ENCODE assay signal across 25 mouse cellular contexts in genomic region chrX:87891916-87892315, GRCm38 (mm10).
"Had no signal": no experiment of that assay in that cellular context is flagged by ENCODE, and none has a peak within 500 bp of the region (broad histone marks: within the 10 kb centered on the region; RNA-seq: fewer than 3 reads in every experiment).

No protein-coding gene starts in this region.

- DNase-seq: cerebellum, adult 9-10 months; cerebellum, adult 9-11 months; cerebellum, postnatal 10 days; cerebellum, postnatal 14 days; cerebellum, postnatal 25 days; cerebellum, postnatal 36 days; embryo, embryonic 11 days; forebrain, postnatal 0 days; gastrocnemius, adult 2 months; gastrocnemius, postnatal 10 days; gastrocnemius, postnatal 14 days; gastrocnemius, postnatal 25 days; gastrocnemius, postnatal 36 days; heart, adult 11 months; heart, adult 18-20 months; heart, adult 2 months had no signal

- H3K27ac ChIP-seq: embryonic facial prominence, embryonic 10.5 days; embryonic facial prominence, embryonic 12.5 days; embryonic facial prominence, embryonic 13.5 days; embryonic facial prominence, embryonic 15.5 days; forebrain, embryonic 10.5 days; forebrain, embryonic 12.5 days; forebrain, embryonic 13.5 days; forebrain, embryonic 15.5 days; gastrocnemius, adult 2 months; heart, adult 2 months had no signal

- H3K36me3 ChIP-seq: embryonic facial prominence, embryonic 10.5 days; embryonic facial prominence, embryonic 12.5 days; embryonic facial prominence, embryonic 13.5 days; embryonic facial prominence, embryonic 15.5 days; forebrain, embryonic 10.5 days; forebrain, embryonic 12.5 days; forebrain, embryonic 15.5 days had no signal

- H3K9me3 ChIP-seq: embryonic facial prominence, embryonic 10.5 days; embryonic facial prominence, embryonic 12.5 days; embryonic facial prominence, embryonic 13.5 days; embryonic facial prominence, embryonic 15.5 days; forebrain, embryonic 10.5 days; forebrain, embryonic 12.5 days; forebrain, embryonic 13.5 days; forebrain, embryonic 15.5 days had no signal

- H3K4me3 ChIP-seq: embryonic facial prominence, embryonic 10.5 days; embryonic facial prominence, embryonic 12.5 days; embryonic facial prominence, embryonic 13.5 days; embryonic facial prominence, embryonic 15.5 days; erythroblast, embryonic 14.5 days; forebrain, embryonic 10.5 days; forebrain, embryonic 12.5 days; forebrain, embryonic 13.5 days; forebrain, embryonic 15.5 days; gastrocnemius, adult 2 months; heart, adult 2 months had no signal

- H3K27me3 ChIP-seq: embryonic facial prominence, embryonic 12.5 days; embryonic facial prominence, embryonic 13.5 days; embryonic facial prominence, embryonic 15.5 days; forebrain, embryonic 12.5 days; forebrain, embryonic 13.5 days; forebrain, embryonic 15.5 days had no signal

- H3K4me1 ChIP-seq: embryonic facial prominence, embryonic 10.5 days; embryonic facial prominence, embryonic 12.5 days; embryonic facial prominence, embryonic 13.5 days; embryonic facial prominence, embryonic 15.5 days; forebrain, embryonic 10.5 days; forebrain, embryonic 12.5 days; forebrain, embryonic 13.5 days; forebrain, embryonic 15.5 days had no signal
